Mouse (Mus musculus) ES-E14 (cell line): ENCODE measurements around the gene Syngr1. TPM values are rescaled to one million over a fixed set of nuclear protein-coding genes. Genes with fewer than 3 reads are reported as not detected.

Source experiments
- DNase-seq: peaks from one replicate; pipeline ENCODE4 v3.0.0-alpha.2; 2013; ENCODE audit warnings: low read depth, low spot score
- H3K27ac ChIP-seq: 2 replicates; pipeline ENCODE4 v1.5.1; 2012; ENCODE audit warnings: low read depth, mild to moderate bottlenecking, low read length, moderate library complexity, mixed read lengths; ENCODE audit not compliant: poor library complexity, insufficient read depth, severe bottlenecking
- H3K36me3 ChIP-seq: 2 replicates; pipeline ENCODE4 v1.6.1; 2012; ENCODE audit warnings: mild to moderate bottlenecking, low read length, moderate library complexity, mixed read lengths; ENCODE audit not compliant: control insufficient read depth, poor library complexity, insufficient read depth, severe bottlenecking
- H3K4me1 ChIP-seq, 2 experiments: fragments of 150-350 bp in 1 of 2; sonication (generic) in 1 of 2; 2 replicates each; pipeline ENCODE4 v1.6.1; 2012; ENCODE audit warnings: low read length in 2 of 2, mild to moderate bottlenecking in 1 of 2, mixed read lengths in 1 of 2; ENCODE audit not compliant: control insufficient read depth in 2 of 2, insufficient read depth in 2 of 2, poor library complexity in 1 of 2
- H3K4me3 ChIP-seq, 2 experiments: fragments of 150-350 bp in 1 of 2; sonication (generic) in 1 of 2; 2 replicates each; pipeline ENCODE4 v1.5.1; 2012; ENCODE audit warnings: low read length in 2 of 2, low read depth in 1 of 2, mild to moderate bottlenecking in 1 of 2, mixed read lengths in 1 of 2; ENCODE audit not compliant: insufficient read depth in 1 of 2, poor library complexity in 1 of 2, severe bottlenecking in 1 of 2
- H3K9ac ChIP-seq: 2 replicates; pipeline ENCODE4 v1.6.1; 2012; ENCODE audit warnings: low read depth, mild to moderate bottlenecking, low read length, mixed read lengths; ENCODE audit not compliant: poor library complexity, insufficient read depth, severe bottlenecking
- H3K9me3 ChIP-seq: fragments of 150-350 bp; sonication (generic); 2 replicates; pipeline ENCODE4 v1.6.1; 2012; ENCODE audit warnings: low read depth, mild to moderate bottlenecking, low read length; ENCODE audit not compliant: control insufficient read depth, insufficient read depth
- CHD2 ChIP-seq: IDR thresholded peaks from 2 replicates; pipeline ENCODE4 v1.6.1; 2014; ENCODE audit warnings: mild to moderate bottlenecking, low read depth, low read length, inconsistent platforms
- HCFC1 ChIP-seq: IDR thresholded peaks from 2 replicates; pipeline ENCODE4 v1.6.1; 2012; ENCODE audit warnings: low read length, inconsistent platforms, borderline replicate concordance; ENCODE audit not compliant: insufficient read depth
- MAFK ChIP-seq: IDR thresholded peaks from 2 replicates; pipeline ENCODE4 v1.6.1; 2014; ENCODE audit warnings: mild to moderate bottlenecking, low read depth, low read length, inconsistent platforms; ENCODE audit not compliant: insufficient read depth
- ZC3H11A ChIP-seq: IDR thresholded peaks from 2 replicates; pipeline ENCODE4 v1.6.1; 2012; ENCODE audit warnings: low read depth, mild to moderate bottlenecking, inconsistent platforms, low read length, borderline replicate concordance
- ZNF384 ChIP-seq: IDR thresholded peaks from 2 replicates; pipeline ENCODE4 v1.6.1; 2012; ENCODE audit warnings: low read depth, low read length, inconsistent platforms
- in situ Hi-C, 2 experiments: fragments of 600-800 bp; cut with MboI; formaldehyde crosslinking; loops; one replicate each; pipeline ENCODE4 v1.15.1; 2025; ENCODE audit warnings: low sequenced_read_pairs in 2 of 2, inconsistent platforms in 1 of 2; ENCODE audit not compliant: unreplicated experiment in 2 of 2
- total RNA-seq: library from RNA; depleted of rRNA; stranded (reverse); fragments of 300-350 nt; gene quantifications from 2 replicates; pipeline ENCODE4 v1.2.3, GENCODE M21; 2012

The Syngr1 gene
- total RNA-seq, 1 experiment = 78.8 TPM

GRCm38 (mm10) chr15:80047973-80048372 is 43.2 kb upstream of the Syngr1 start:
- no peak for DNase-seq
- Histone ChIP-seq H3K9ac (no peak overlapping the region), H3K27ac (no peak overlapping the region), H3K4me3 (no peak overlapping the region), H3K4me1 (peaks cover 0 to 6% of the 10 kb centered on the region in 2 experiments; a peak in 1 of 4 replicates), H3K9me3 (no peaks in the 10 kb centered on the region), H3K36me3 (no peaks in the 10 kb centered on the region)
- in situ Hi-C loops = no loop called here
- no peak for TF ChIP-seq ZNF384
- TF ChIP-seq ZC3H11A = no peak
- no peak for TF ChIP-seq MAFK
- no peak for TF ChIP-seq CHD2
- no peak for TF ChIP-seq HCFC1

GRCm38 (mm10) chr15:80050093-80050492 is 41.0 kb upstream of the Syngr1 start:
- in situ Hi-C loops = loop anchor here in 1 of 2 experiments (25.0 kb wide), 1 partner anchor 288 kb away; no protein-coding TSS in a partner anchor
- TF ChIP-seq MAFK = no peak
- TF ChIP-seq ZC3H11A = no peak
- no peak for TF ChIP-seq HCFC1
- TF ChIP-seq CHD2 = no peak
- no peak for TF ChIP-seq ZNF384
- no peak for DNase-seq
- Histone ChIP-seq H3K27ac (no peak overlapping the region), H3K9ac (no peak overlapping the region), H3K36me3 (no peaks in the 10 kb centered on the region), H3K4me3 (no peak overlapping the region), H3K4me1 (peaks cover 0 to 12% of the 10 kb centered on the region in 2 experiments; a peak in 1 of 4 replicates), H3K9me3 (no peaks in the 10 kb centered on the region)

GRCm38 (mm10) chr15:80051092-80051761 is 39.9 kb upstream of the Syngr1 start:
- Histone ChIP-seq H3K36me3 (no peaks in the 10 kb centered on the region), H3K4me3 (no peak overlapping the region), H3K9me3 (no peaks in the 10 kb centered on the region), H3K4me1 (peaks cover 0 to 12% of the 10 kb centered on the region in 2 experiments; a peak in 1 of 4 replicates), H3K27ac (no peak overlapping the region), H3K9ac (no peak overlapping the region)
- in situ Hi-C loops = loop anchor here in 1 of 2 experiments (25.0 kb wide), 1 partner anchor 289 kb away; no protein-coding TSS in a partner anchor
- TF ChIP-seq MAFK (no peak), ZNF384 (no peak), HCFC1 (no peak), ZC3H11A (no peak), CHD2 (no peak)
- DNase-seq = no peak

GRCm38 (mm10) chr15:80051782-80052181 is 39.4 kb upstream of the Syngr1 start:
- Histone ChIP-seq H3K9ac (no peak overlapping the region), H3K27ac (no peak overlapping the region), H3K4me3 (no peak overlapping the region), H3K36me3 (no peaks in the 10 kb centered on the region), H3K9me3 (no peaks in the 10 kb centered on the region), H3K4me1 (peaks cover 0 to 12% of the 10 kb centered on the region in 2 experiments; a peak in 1 of 4 replicates)
- in situ Hi-C loops = loop anchor here in 1 of 2 experiments (25.0 kb wide), 1 partner anchor 289 kb away; no protein-coding TSS in a partner anchor
- TF ChIP-seq MAFK (no peak), HCFC1 (no peak)
- no peak for DNase-seq
